Mouse (Mus musculus): ENCODE data around the gene Pi4ka. TPM values are rescaled to one million over a fixed set of nuclear protein-coding genes. Genes with fewer than 3 reads are reported as not detected.

Pi4ka gene
- 10 to 100 TPM; 16.0 to 16.6 TPM for total RNA-seq (2021)
- long read RNA-seq, experiment 1, full-length matches to known transcripts = 2 of 4 reads
- long read RNA-seq, experiment 1, partial matches to known transcripts = 2 of 4 reads
- long read RNA-seq, experiment 1, other reads (novel, unspliced or antisense) = 0 of 4 reads
- long read RNA-seq, experiment 2, full-length matches to known transcripts = 1 of 6 reads
- long read RNA-seq, experiment 2, partial matches to known transcripts = 3 of 6 reads
- long read RNA-seq, experiment 2, other reads (novel, unspliced or antisense) = 2 of 6 reads

GRCm38 (mm10) chr16:17405736-17406443 is at the start of gene Pi4ka, which contains the start of gene Snap29:
Gene Pi4ka, minus strand, starts transcription at chr16:17406314.
Gene Snap29, plus strand, starts transcription at chr16:17405986.
- intact Hi-C loops (cut with DNase I; ENCODE audit: low total_unique reads) = no loop called here
- DNase-seq = peak; percentile 100

DNA sequence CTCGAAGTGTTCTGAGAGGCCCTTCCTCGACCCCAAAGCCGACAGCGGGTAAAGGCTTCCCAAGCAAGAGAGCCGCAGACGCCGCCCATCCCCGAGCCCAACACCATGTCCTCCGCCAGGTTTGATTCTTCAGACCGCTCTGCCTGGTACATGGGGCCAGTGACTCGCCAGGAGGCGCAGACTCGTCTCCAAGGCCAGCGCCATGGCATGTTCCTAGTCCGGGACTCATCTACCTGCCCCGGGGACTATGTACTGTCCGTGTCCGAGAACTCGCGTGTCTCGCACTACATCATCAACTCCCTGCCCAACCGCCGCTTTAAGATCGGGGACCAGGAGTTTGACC is 46.2 kb upstream of the Pi4ka start:
- peak; percentile 39 for DNase-seq
- intact Hi-C loops (cut with DNase I; ENCODE audit: low total_unique reads) = no loop called here

- intact Hi-C loops (cut with DNase I; ENCODE audit: low total_unique reads) = no loop called here
- DNase-seq = peak; percentile 99
Measured at GRCm38 (mm10) chr16:17451541-17452372, 45.6 kb upstream of the Pi4ka start, which contains the start of gene Crkl. Gene Crkl, plus strand, starts transcription at chr16:17451987.

- no peak for DNase-seq
- intact Hi-C loops (cut with DNase I; ENCODE audit: low total_unique reads) = no loop called here
Measured at GRCm38 (mm10) chr16:17432576-17432975, 26.5 kb upstream of the Pi4ka start.

GRCm38 (mm10) chr16:17423021-17423420 is 16.9 kb upstream of the Pi4ka start:
- DNase-seq = no peak
- intact Hi-C loops (cut with DNase I; ENCODE audit: low total_unique reads) = no loop called here

- intact Hi-C loops (cut with DNase I; ENCODE audit: low total_unique reads) = no loop called here
- no peak for DNase-seq
Measured at GRCm38 (mm10) chr16:17410209-17410608, 4.1 kb upstream of the Pi4ka start.

DNA sequence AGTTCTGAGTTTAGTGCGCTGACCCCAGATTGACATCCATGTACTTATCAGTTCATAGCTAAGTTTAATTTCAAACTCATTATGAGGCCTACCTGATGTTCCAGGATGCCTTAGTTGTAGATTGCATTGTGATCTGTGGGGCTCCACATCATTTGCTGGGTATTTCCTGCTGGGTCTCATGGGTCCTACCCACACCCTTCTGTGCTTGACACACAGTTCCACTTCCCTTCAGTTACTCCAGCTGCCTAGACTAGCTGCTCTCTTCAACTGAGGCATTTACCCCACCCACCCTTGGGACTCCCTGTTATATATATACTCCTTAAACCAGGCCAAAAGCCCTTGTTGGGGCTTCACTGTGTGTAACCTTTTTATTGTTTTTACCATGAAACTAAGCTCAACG is 2.9 kb upstream of the Pi4ka start:
- intact Hi-C loops (cut with DNase I; ENCODE audit: low total_unique reads) = no loop called here
- no peak for DNase-seq

- intact Hi-C loops (cut with DNase I; ENCODE audit: low total_unique reads) = no loop called here
- DNase-seq = no peak
Measured at GRCm38 (mm10) chr16:17406512-17407231, 558 bp upstream of the Pi4ka start.

- peak; percentile 66 for DNase-seq
- intact Hi-C loops (cut with DNase I; ENCODE audit: low total_unique reads) = no loop called here
Measured at GRCm38 (mm10) chr16:17405271-17405696, 830 bp downstream of the Pi4ka start.

DNA sequence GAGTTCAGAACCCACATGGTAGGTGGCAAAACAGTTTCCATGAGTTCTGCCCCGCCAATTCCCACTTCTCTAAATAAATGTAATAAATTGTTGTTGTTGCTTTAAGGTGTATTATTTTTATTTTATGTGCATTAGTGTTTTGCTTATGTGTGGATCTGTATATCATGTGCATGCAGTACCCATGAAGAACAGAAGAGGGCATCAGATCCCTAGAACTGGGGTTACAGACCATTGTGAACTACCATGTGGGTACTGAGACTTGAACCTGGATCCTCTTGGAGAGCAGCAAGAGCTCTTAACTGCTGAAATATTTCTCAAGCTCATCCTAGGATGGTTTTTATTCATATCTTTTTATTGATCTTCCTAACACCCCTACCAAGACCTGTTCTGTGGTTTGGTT is 3.3 kb downstream of the Pi4ka start:
- no peak for DNase-seq

DNA sequence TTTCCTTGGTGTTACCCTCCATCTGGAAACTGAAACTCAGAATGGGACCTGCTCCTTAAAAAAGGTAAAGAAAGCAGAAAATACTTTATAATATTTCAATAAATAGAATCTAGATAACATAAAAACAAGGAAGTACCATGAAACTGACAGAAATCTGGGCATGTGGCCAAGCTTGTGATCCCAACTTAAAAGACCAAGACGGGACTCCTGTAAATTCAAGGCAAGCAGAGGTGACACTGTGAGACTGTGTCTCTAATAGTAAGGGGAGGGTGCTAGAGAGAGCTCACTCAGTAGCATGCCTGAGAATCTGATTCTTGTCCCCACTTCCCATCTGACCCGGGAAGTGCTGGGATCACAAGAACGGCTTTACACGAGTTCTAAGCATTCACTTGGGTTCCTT is 13.3 kb downstream of the Pi4ka start:
- intact Hi-C loops (cut with DNase I; ENCODE audit: low total_unique reads) = no loop called here
- DNase-seq = no peak

More for the DNA sequence above, 3.3 kb downstream of the Pi4ka start:
- intact Hi-C loops (cut with DNase I; ENCODE audit: low total_unique reads) = no loop called here

DNA sequence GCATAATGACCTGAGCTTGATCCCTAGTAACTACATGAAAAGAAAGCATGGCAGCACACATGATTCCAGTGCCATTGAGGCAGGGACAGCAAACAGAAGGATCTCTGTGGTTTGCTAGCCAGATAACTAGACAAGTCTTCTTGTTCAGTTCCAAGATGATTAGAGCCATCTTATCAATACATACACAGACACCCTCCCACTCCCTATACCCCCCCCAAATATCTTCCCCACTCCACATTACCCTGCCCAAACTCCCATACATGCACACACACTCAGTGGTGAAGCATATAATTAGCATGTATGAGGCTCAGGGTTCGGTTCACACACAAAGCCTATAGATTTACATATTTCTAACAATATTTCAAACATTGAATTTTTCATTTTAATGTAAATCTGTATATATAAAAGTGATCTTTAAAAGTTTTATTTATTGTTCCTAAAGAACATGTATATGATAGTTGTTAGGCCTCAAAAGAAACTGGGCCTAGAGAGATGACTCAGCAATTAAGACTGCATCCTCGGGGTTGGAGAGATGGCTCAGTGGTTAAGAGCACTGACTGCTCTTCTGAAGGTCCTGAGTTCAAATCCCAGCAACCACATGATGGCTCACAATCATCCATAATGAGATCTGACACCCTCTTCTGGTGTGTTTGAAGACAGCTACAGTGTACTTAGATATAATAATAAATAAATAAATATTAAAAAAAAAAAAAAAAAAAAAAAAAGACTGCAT is 22.4 kb downstream of the Pi4ka start:
- intact Hi-C loops (cut with DNase I; ENCODE audit: low total_unique reads) = no loop called here
- DNase-seq = no peak

GRCm38 (mm10) chr16:17382306-17382705 is 23.8 kb downstream of the Pi4ka start:
- intact Hi-C loops (cut with DNase I; ENCODE audit: low total_unique reads) = no loop called here
- no peak for DNase-seq

GRCm38 (mm10) chr16:17358787-17359186 is 47.3 kb downstream of the Pi4ka start:
- intact Hi-C loops (cut with DNase I; ENCODE audit: low total_unique reads) = no loop called here
- no peak for DNase-seq

- intact Hi-C loops (cut with DNase I; ENCODE audit: low total_unique reads) = no loop called here
- DNase-seq = no peak
Measured at GRCm38 (mm10) chr16:17356031-17356430, 50.1 kb downstream of the Pi4ka start.

DNA sequence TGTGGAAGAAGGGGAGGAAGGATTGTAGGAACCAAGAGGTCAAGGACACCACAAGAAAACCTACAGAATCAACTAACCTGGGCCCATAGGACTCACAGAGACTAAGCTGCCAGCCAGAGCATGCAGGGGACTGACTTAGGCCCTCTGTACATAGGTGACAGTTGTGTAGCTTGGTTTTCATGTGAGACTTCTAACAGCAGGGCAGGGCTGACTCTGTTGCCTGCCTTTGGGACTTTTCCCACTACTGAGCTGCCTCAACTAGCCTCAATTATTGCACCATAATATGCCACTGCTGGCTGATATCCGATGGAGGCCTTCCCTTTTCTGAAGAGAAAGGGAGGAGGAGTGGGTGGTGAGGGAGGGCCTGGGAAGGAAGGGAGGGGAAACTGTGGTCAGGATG is 59.3 kb downstream of the Pi4ka start:
- intact Hi-C loops (cut with DNase I; ENCODE audit: low total_unique reads) = no loop called here
- DNase-seq = no peak

DNA sequence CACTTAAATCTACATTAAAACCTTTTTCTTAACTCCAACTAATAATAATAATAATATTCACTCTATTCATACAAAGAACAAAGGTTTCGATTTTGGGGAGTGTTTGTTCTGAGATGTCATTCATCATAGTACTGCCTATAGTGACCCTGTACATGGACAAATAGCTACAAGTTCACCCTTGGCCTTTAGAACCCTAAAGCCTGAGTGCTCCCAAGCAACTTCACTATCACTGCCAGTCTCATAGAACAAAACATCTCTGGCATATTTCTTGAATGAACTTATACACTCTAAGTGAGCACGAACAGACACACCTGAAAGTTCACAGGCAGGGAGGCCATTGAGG is 60.3 kb downstream of the Pi4ka start:
- intact Hi-C loops (cut with DNase I; ENCODE audit: low total_unique reads) = no loop called here
- DNase-seq = no peak

DNA sequence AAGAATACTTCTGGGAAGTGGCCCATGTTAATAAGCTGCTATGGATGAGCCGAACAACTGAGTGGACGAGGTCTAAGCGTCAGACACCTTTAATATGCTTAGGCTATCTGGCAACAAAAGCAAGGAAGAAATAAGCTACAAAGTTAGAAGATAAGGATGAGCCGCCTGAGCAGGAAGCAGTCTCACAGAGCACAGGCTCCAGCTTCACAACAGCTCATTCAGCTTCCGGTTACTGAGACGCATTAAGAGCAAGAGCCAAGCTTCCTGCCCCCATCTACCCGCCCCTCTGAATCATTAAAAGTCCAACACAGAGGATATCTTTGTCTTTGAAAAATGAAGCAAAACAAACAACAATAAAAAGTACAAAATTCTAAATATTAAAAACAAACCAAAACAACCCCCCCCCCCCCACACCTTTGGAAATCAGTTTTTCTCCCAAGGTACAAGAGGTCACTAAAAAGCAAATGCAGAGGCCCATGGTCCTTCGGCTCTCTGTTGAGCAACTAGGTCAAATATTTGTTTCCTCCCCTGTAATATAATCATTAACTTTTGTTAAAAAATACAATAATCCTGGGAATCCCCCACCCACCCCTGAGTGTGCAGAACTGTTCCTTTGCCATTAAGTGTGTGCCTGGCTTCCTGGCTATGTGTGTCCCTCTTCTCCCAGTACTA is 60.8 kb downstream of the Pi4ka start:
- no peak for DNase-seq
- intact Hi-C loops (cut with DNase I; ENCODE audit: low total_unique reads) = no loop called here

GRCm38 (mm10) chr16:17341847-17342246 is 64.3 kb downstream of the Pi4ka start:
- intact Hi-C loops (cut with DNase I; ENCODE audit: low total_unique reads) = no loop called here
- no peak for DNase-seq
